Mouse (Mus musculus) mesoderm, embryonic 11.5 days (tissue): ENCODE measurements at regions not wholly inside any gene's neighbourhood (a gene's known extent, or its start where the extent isn't known, plus 50 kb on each side); places are given as distances from the start of the nearest gene placed in this dataset.

Experiments used
- DNase-seq: peaks from one replicate; pipeline ENCODE4 v3.0.0-alpha.2; 2012; ENCODE audit warnings: low read depth, low spot score

- DNase-seq: peak; percentile 82
These were observed 105.5 kb downstream of the Tmem17 start for GRCm38 (mm10) chr11:22617204-22617874.

- DNase-seq: no peak
These were observed 109.2 kb downstream of the Tmem17 start for GRCm38 (mm10) chr11:22620912-22621705.

GRCm38 (mm10) chr11:22621868-22622267, 110.0 kb downstream of the Tmem17 start:
- DNase-seq: no peak

GRCm38 (mm10) chr11:22622496-22622997, 110.7 kb downstream of the Tmem17 start:
- no peak for DNase-seq

GRCm38 (mm10) chr11:22626407-22626806, 114.5 kb downstream of the Tmem17 start:
- DNase-seq: no peak

- DNase-seq: no peak
These were observed 116.6 kb downstream of the Tmem17 start for GRCm38 (mm10) chr11:22628497-22628896.

GRCm38 (mm10) chr11:22628979-22629378, 117.1 kb downstream of the Tmem17 start:
- DNase-seq: no peak

GRCm38 (mm10) chr11:22629581-22629980, 117.7 kb downstream of the Tmem17 start:
- DNase-seq: no peak

- DNase-seq: no peak
These were observed 118.1 kb downstream of the Tmem17 start for GRCm38 (mm10) chr11:22629991-22630390.

- DNase-seq: no peak
These were observed 119.1 kb downstream of the Tmem17 start for GRCm38 (mm10) chr11:22630982-22631381.

GRCm38 (mm10) chr11:22631606-22632313, 119.9 kb downstream of the Tmem17 start:
- DNase-seq: peak; percentile 58

- no peak for DNase-seq
These were observed 120.4 kb downstream of the Tmem17 start for GRCm38 (mm10) chr11:22632314-22632700.

- no peak for DNase-seq
These were observed 121.1 kb downstream of the Tmem17 start for GRCm38 (mm10) chr11:22632988-22633387.

- DNase-seq: no peak
These were observed 122.1 kb downstream of the Tmem17 start for GRCm38 (mm10) chr11:22633961-22634360.

- no peak for DNase-seq
These were observed 123.1 kb downstream of the Tmem17 start for GRCm38 (mm10) chr11:22635021-22635420.

GRCm38 (mm10) chr11:22636321-22636720, 124.4 kb downstream of the Tmem17 start:
- DNase-seq: no peak

- no peak for DNase-seq
These were observed 125.1 kb downstream of the Tmem17 start for GRCm38 (mm10) chr11:22636761-22637557.

- DNase-seq: no peak
These were observed 126.3 kb downstream of the Tmem17 start for GRCm38 (mm10) chr11:22638171-22638570.

GRCm38 (mm10) chr11:22638700-22639099, 126.8 kb downstream of the Tmem17 start:
- no peak for DNase-seq

- DNase-seq: no peak
These were observed 128.6 kb downstream of the Tmem17 start for GRCm38 (mm10) chr11:22640371-22640990.

- no peak for DNase-seq
These were observed 129.6 kb downstream of the Tmem17 start for GRCm38 (mm10) chr11:22641450-22641849.
